Mouse (Mus musculus): ENCODE measurements around the gene Man2b1. TPM values are rescaled to one million over a fixed set of nuclear protein-coding genes. Genes with fewer than 3 reads are reported as not detected.

Man2b1 gene
- polyA plus RNA-seq, 1 experiment from 2014 or later: 80.9 TPM

DNA sequence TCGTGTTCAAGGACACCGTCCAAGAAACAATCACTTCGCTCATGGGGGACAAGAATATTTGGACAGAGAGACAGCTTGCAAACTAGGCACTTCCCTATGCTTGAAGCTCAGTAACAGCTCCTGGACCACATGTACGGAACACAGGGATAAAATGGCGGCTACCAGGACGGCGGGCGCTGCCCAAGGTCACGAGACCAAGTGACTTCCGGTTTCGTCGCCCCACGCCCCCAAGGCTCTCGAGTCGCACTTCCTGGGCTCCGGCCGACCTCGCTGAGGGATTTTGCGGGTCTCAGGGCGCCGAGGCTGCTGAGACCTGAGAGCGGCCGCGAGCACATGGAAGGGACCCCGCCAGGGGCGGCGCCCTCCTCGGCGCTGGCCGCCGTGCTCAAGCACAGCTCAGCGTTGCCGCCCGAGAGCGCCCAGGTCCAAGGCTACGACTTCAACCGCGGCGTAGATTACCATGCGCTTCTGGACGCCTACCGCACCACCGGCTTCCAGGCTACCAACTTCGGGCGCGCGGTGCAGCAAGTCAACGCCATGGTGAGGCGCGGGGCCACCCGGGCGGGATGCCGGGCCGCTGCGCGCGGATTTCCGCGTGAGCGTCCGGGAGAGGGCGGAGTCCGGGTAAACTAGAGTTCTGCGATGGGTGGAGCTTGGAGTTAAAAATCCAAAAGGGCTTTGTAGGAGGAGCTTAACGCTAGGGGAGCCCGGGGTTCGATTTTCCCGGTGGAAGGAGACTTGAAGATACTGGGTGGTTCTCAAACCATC is 11.4 kb upstream of the Man2b1 start, which contains the start of gene Dhps:
TSS of gene Dhps (plus strand) at position 244 of the 768 bp plus-strand sequence.
- under 1% methylated on average over 68 of the region's 68 CpGs for WGBS
- peak; percentile 40 for TF ChIP-seq CTCF (IDR thresholded peaks at IDR 0.05; ENCODE audit: low read depth)

DNA sequence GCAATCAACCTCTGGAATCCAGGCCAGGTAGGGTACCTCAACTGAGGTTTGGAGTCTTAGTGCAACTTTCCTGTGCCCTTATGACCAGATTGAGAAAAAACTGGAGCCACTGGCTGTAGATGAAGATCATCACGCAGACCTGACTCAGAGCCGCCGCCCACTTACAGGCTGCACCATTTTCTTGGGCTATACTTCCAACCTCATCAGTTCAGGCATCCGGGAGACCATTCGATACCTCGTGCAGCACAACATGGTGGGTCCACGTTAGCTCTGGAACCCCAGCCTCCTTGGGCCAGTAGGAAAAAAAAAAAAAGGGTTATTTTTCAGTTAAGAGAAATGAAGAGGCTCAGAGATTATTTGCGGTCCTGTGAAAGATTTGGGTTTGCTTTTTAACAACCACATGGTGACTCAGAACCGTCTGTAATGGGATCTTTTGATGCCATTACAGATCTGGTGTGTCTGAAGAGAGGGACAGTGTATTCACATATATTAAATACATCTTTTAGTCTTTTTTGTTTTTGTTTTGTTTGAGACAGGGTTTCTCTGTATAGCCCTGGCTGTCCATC is 10.6 kb upstream of the Man2b1 start:
- Histone ChIP-seq H3K36me3 (ENCODE audit: control insufficient read depth, insufficient read depth) (peaks cover 37% of the 10 kb centered on the region), H3K27ac (ENCODE audit: low read depth, low read length) (peak overlapping the region; percentile 95), H3K27me3 (replicated peaks; ENCODE audit: control insufficient read depth, insufficient read depth, low read length) (no peaks in the 10 kb centered on the region), H3K9me3 (ENCODE audit: control insufficient read depth) (no peaks in the 10 kb centered on the region), H3K4me2 (replicated peaks; ENCODE audit: low read depth) (peak overlapping the region; percentile 73), H3K9ac (ENCODE audit: low read depth, low read length) (peak overlapping the region; percentile 84), H3K4me1 (replicated peaks; ENCODE audit: control insufficient read depth, insufficient read depth, low read length) (0 out of 2 replicates have a peak, but pooled peaks cover 2% of the 10 kb centered on the region), H3K4me3 (ENCODE audit: low read depth, low read length) (peak overlapping the region; percentile 76)
- no peak for TF ChIP-seq CTCF (IDR thresholded peaks at IDR 0.05; ENCODE audit: low read depth)
- peak; percentile 2; the same call in 1 of the 2 replicates for ATAC-seq
- 29% methylated on average over 9 of the region's 9 CpGs for WGBS

More for the DNA sequence above, 11.4 kb upstream of the Man2b1 start, which contains the start of gene Dhps:
- peak; percentile 87 for ATAC-seq
- H3K4me3 ChIP-seq (ENCODE audit: low read depth, low read length): peak within 1 kb of the TSS; percentile 76
- H3K27ac ChIP-seq (ENCODE audit: low read depth, low read length): peak within 1 kb of the TSS; percentile 95
- H3K4me1 ChIP-seq (replicated peaks; ENCODE audit: control insufficient read depth, insufficient read depth, low read length): 0 out of 2 replicates have a peak, but pooled peaks cover 2% of the 10 kb centered on the region
- H3K9ac ChIP-seq (ENCODE audit: low read depth, low read length): peak within 1 kb of the TSS; percentile 84
- H3K4me2 ChIP-seq (replicated peaks; ENCODE audit: low read depth): peak within 1 kb of the TSS; percentile 73
- no peaks in the 10 kb centered on the region for H3K27me3 ChIP-seq (replicated peaks; ENCODE audit: control insufficient read depth, insufficient read depth, low read length)
- no peaks in the 10 kb centered on the region for H3K9me3 ChIP-seq (ENCODE audit: control insufficient read depth)
- H3K36me3 ChIP-seq (ENCODE audit: control insufficient read depth, insufficient read depth): peaks cover 44% of the 10 kb centered on the region

GRCm38 (mm10) chr8:85073041-85073612 is 9.9 kb upstream of the Man2b1 start:
- peaks cover 33% of the 10 kb centered on the region for H3K36me3 ChIP-seq (ENCODE audit: control insufficient read depth, insufficient read depth)
- WGBS: 94% methylated on average over 15 of the region's 15 CpGs
- no peak for ATAC-seq

GRCm38 (mm10) chr8:85074167-85074566 is 8.9 kb upstream of the Man2b1 start:
- Histone ChIP-seq H3K36me3 (ENCODE audit: control insufficient read depth, insufficient read depth) (peaks cover 39% of the 10 kb centered on the region), H3K4me1 (replicated peaks; ENCODE audit: control insufficient read depth, insufficient read depth, low read length) (0 out of 2 replicates have a peak, but pooled peaks cover 2% of the 10 kb centered on the region), H3K4me3 (ENCODE audit: low read depth, low read length) (no peak overlapping the region), H3K9ac (ENCODE audit: low read depth, low read length) (no peak overlapping the region), H3K27me3 (replicated peaks; ENCODE audit: control insufficient read depth, insufficient read depth, low read length) (no peaks in the 10 kb centered on the region), H3K4me2 (replicated peaks; ENCODE audit: low read depth) (no peak overlapping the region), H3K27ac (ENCODE audit: low read depth, low read length) (no peak overlapping the region), H3K9me3 (ENCODE audit: control insufficient read depth) (no peaks in the 10 kb centered on the region)
- TF ChIP-seq CTCF (IDR thresholded peaks at IDR 0.05; ENCODE audit: low read depth): no peak
- ATAC-seq: no peak
- WGBS: 63% methylated on average over 10 of the region's 10 CpGs

More at GRCm38 (mm10) chr8:85073041-85073612, 9.9 kb upstream of the Man2b1 start:
- H3K9ac ChIP-seq (ENCODE audit: low read depth, low read length): no peak overlapping the region
- no peak for TF ChIP-seq CTCF (IDR thresholded peaks at IDR 0.05; ENCODE audit: low read depth)
- no peak overlapping the region for H3K4me2 ChIP-seq (replicated peaks; ENCODE audit: low read depth)
- H3K4me3 ChIP-seq (ENCODE audit: low read depth, low read length): no peak overlapping the region
- 0 out of 2 replicates have a peak, but pooled peaks cover 2% of the 10 kb centered on the region for H3K4me1 ChIP-seq (replicated peaks; ENCODE audit: control insufficient read depth, insufficient read depth, low read length)
- no peaks in the 10 kb centered on the region for H3K9me3 ChIP-seq (ENCODE audit: control insufficient read depth)
- H3K27ac ChIP-seq (ENCODE audit: low read depth, low read length): no peak overlapping the region
- no peaks in the 10 kb centered on the region for H3K27me3 ChIP-seq (replicated peaks; ENCODE audit: control insufficient read depth, insufficient read depth, low read length)

DNA sequence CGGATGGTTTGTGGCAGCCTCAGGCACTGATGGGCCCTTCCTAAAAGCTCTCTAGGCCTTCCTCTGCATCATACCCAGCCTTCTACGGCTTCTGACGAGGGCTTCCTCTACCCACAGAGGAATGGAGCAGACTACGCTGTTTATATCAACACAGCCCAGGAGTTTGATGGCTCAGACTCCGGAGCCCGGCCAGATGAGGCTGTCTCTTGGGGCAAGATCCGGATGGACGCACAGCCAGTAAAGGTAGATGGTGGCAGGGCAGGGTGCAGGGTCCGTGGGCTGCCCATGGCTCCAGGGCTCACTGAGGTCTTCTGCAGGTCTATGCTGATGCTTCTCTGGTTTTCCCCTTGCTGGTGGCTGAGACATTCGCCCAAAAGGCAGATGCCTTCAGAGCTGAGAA is 8.5 kb upstream of the Man2b1 start:
- no peak overlapping the region for H3K4me3 ChIP-seq (ENCODE audit: low read depth, low read length)
- TF ChIP-seq CTCF (IDR thresholded peaks at IDR 0.05; ENCODE audit: low read depth): no peak
- WGBS: 90% methylated on average over 10 of the region's 10 CpGs
- H3K4me2 ChIP-seq (replicated peaks; ENCODE audit: low read depth): no peak overlapping the region
- H3K36me3 ChIP-seq (ENCODE audit: control insufficient read depth, insufficient read depth): peaks cover 39% of the 10 kb centered on the region
- no peak for ATAC-seq
- H3K9ac ChIP-seq (ENCODE audit: low read depth, low read length): no peak overlapping the region
- no peaks in the 10 kb centered on the region for H3K9me3 ChIP-seq (ENCODE audit: control insufficient read depth)
- H3K27me3 ChIP-seq (replicated peaks; ENCODE audit: control insufficient read depth, insufficient read depth, low read length): no peaks in the 10 kb centered on the region
- H3K27ac ChIP-seq (ENCODE audit: low read depth, low read length): no peak overlapping the region
- H3K4me1 ChIP-seq (replicated peaks; ENCODE audit: control insufficient read depth, insufficient read depth, low read length): peaks cover 2% of the 10 kb centered on the region; the same call in 1 of the 2 replicates

DNA sequence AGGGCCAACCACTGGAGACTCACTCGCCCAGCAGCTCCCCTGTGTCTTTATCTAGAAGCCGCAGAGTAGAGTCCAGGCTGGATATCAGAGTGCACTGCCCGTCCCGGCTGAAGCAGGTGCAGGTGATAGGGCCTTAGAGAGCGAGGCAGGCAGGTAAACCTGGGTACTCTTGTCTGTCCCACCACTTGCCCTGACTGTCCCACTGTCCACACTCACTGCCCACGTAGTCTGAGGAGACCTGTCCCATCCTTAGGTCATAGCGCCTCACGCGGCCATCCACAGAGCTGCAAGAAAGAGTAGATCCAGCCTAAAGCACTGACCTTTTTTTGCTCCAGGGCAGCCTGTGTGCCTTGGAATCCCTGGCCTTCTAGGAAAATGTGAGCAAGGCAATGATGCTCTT is 7.1 kb upstream of the Man2b1 start:
- ATAC-seq: no peak
- TF ChIP-seq CTCF (IDR thresholded peaks at IDR 0.05; ENCODE audit: low read depth): peak; percentile 71
- Histone ChIP-seq H3K4me1 (replicated peaks; ENCODE audit: control insufficient read depth, insufficient read depth, low read length) (no peaks in the 10 kb centered on the region; the same call in 1 of the 2 replicates), H3K36me3 (ENCODE audit: control insufficient read depth, insufficient read depth) (peaks cover 39% of the 10 kb centered on the region), H3K27ac (ENCODE audit: low read depth, low read length) (no peak overlapping the region), H3K9ac (ENCODE audit: low read depth, low read length) (no peak overlapping the region), H3K4me2 (replicated peaks; ENCODE audit: low read depth) (no peak overlapping the region), H3K4me3 (ENCODE audit: low read depth, low read length) (no peak overlapping the region), H3K9me3 (ENCODE audit: control insufficient read depth) (no peaks in the 10 kb centered on the region), H3K27me3 (replicated peaks; ENCODE audit: control insufficient read depth, insufficient read depth, low read length) (no peaks in the 10 kb centered on the region)
- 69% methylated on average over 9 of the region's 9 CpGs for WGBS

Measured in intestine, postnatal 0 days (tissue).